Mouse (Mus musculus) heart, postnatal 0 days (tissue): ENCODE results near the gene Uba6. TPM values are rescaled to one million over a fixed set of nuclear protein-coding genes. Genes with fewer than 3 reads are reported as not detected.
A peak's percentile ranks its signal among the peaks of the same experiment; 100 is the strongest.

Source experiments
- ATAC-seq: fragments of 200-750 bp; cut with Nextera tagmentation; 2 replicates; pipeline ENCODE4 v1.8.0; 2017; ENCODE audit warnings: low read depth, moderate number of reproducible peaks, moderate library complexity; ENCODE audit not compliant: insufficient read depth
- DNase-seq: peaks from one replicate; pipeline ENCODE4 v3.0.0-alpha.2; 2016; ENCODE audit warnings: low spot score
- H3K27ac ChIP-seq: fragments of 300-500 bp; sonication (generic); 2 replicates; pipeline ENCODE4 v1.5.1; 2014; ENCODE audit warnings: low read depth, mild to moderate bottlenecking
- H3K27me3 ChIP-seq: fragments of 300-500 bp; sonication (generic); 2 replicates; pipeline ENCODE4 v1.6.1; 2014; ENCODE audit warnings: low read length, mixed read lengths; ENCODE audit not compliant: control insufficient read depth, insufficient read depth
- H3K36me3 ChIP-seq: fragments of 300-500 bp; sonication (generic); replicated peaks from 2 replicates; pipeline ENCODE4 v1.6.1; 2014; ENCODE audit warnings: low read length, mixed read lengths; ENCODE audit not compliant: control insufficient read depth, insufficient read depth
- H3K4me1 ChIP-seq: fragments of 300-500 bp; sonication (generic); 2 replicates; pipeline ENCODE4 v1.6.1; 2014; ENCODE audit warnings: antibody characterized with exemption; ENCODE audit not compliant: control insufficient read depth, insufficient read depth
- H3K4me2 ChIP-seq: fragments of 300-500 bp; sonication (generic); 2 replicates; pipeline ENCODE4 v1.6.1; 2014; ENCODE audit warnings: low read depth, mild to moderate bottlenecking, low read length, moderate library complexity
- H3K4me3 ChIP-seq: fragments of 300-500 bp; sonication (generic); 2 replicates; pipeline ENCODE4 v1.5.1; 2014; ENCODE audit warnings: low read depth, low read length
- H3K9ac ChIP-seq: fragments of 300-500 bp; sonication (generic); replicated peaks from 2 replicates; pipeline ENCODE4 v1.6.1; 2014; ENCODE audit warnings: low read depth, low read length, mixed read lengths
- H3K9me3 ChIP-seq: fragments of 300-500 bp; sonication (generic); replicated peaks from 2 replicates; pipeline ENCODE4 v1.6.1; 2016; ENCODE audit warnings: low read length; ENCODE audit not compliant: control insufficient read depth
- CTCF ChIP-seq: IDR thresholded peaks from 2 replicates; pipeline ENCODE4 v1.5.1; 2016; ENCODE audit warnings: antibody characterized with exemption, control low read depth, low read depth
- EP300 ChIP-seq: IDR thresholded peaks from 2 replicates; pipeline ENCODE4 v1.6.1; 2016; ENCODE audit warnings: antibody characterized with exemption, low read depth
- WGBS: fragments of 180-500 bp; shearing (Covaris S2); extraction: QIAGEN DNeasy Blood & Tissue Kit; methylation state at CpG from one replicate; pipeline ENCODE4 v1.1.7; 2014; 5-methylcytosine and 5-hydroxymethylcytosine counted together
- polyA plus RNA-seq: library from polyadenylated mRNA; unstranded; fragments of >200 nt; fragmentation: Nextera tagmentation; extraction: Ambion mirVana; gene quantifications from 2 replicates; pipeline ENCODE4 v1.2.1, GENCODE M21; 2015
- total RNA-seq: library from RNA; depleted of rRNA; stranded (reverse); fragments of >200 nt; gene quantifications from 2 replicates; pipeline ENCODE4 v1.2.3, GENCODE M21; 2014; ENCODE audit warnings: low replicate concordance; rRNA removed

The Uba6 gene
- total RNA-seq (7.5 and 7.6 TPM in 2 replicates), polyA plus RNA-seq (2.6 and 3.2 TPM in 2 replicates)

DNA sequence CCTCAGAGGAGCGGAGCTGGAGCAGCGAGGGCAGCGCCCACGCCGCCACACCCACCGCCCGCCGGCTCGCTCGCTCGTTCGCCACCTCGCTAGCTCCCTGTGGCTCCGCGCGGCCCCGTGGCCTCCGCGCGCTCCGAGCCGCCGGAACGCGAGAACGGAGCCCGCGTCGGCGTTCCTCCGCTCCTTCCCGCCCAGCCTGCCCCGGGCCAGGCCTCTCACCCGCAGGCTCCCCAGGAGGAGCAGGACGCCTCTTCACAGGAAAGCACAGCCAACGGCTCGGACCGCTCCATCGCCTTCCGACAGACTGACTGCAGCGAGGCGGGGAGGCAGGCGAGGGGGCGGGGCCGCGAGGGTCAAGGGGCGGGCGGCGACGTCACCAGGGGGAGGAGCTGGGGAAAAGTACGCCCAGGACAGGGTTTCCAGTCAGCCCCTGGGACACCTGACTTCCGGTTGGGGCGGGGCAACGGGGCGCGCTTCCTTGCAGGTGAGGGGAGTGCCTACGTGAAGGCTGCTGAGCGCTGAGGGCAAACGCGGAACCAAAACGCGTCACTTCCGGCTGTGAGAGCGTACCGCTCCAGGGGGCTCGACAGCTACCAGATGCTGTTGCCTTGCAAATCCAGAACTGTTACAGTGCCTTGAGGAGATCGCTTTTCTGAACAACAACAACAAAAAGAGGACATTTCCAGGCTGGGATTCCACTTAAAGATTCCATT is at the start of gene Uba6:
Uba6 (minus strand) TSS at position 355 of the 713 bp plus-strand sequence.
- peak within 1 kb of the TSS; percentile 93 for H3K27ac ChIP-seq
- TF ChIP-seq EP300 (no peak), CTCF (no peak)
- H3K9me3 ChIP-seq, result no peaks in the 10 kb centered on the region
- peaks cover 7% of the 10 kb centered on the region; the same call in 1 of the 2 replicates for H3K4me1 ChIP-seq
- peak; percentile 95 for DNase-seq
- 0 out of 2 replicates have a peak, but pooled peaks cover 5% of the 10 kb centered on the region for H3K36me3 ChIP-seq
- ATAC-seq, result peak; percentile 99
- peak within 1 kb of the TSS; percentile 72 for H3K9ac ChIP-seq
- H3K4me2 ChIP-seq, result peak within 1 kb of the TSS; percentile 86
- H3K27me3 ChIP-seq, result no peaks in the 10 kb centered on the region
- under 1% methylated on average over 57 of the region's 67 CpGs for WGBS
- H3K4me3 ChIP-seq, result peak within 1 kb of the TSS; percentile 98

DNA sequence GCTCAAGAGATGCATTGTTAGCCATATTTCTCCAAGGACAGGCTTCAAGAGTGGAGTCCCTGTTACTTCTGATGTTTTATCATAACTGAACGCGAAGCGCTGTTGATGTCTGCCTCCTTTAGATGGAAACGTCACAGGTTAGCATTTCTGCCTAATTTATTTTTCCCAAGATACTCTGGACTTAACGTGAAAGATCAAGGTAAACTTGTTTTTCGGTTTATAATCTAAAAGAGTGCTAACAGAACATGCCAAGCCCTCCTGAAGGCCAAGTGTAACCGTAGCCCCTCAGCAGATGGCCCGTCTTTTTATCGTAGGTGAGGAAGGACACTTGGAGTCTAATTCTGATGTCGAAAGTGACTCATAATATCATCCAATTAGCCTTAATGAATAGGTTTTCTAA is 25.2 kb upstream of the Uba6 start, which contains the start of gene Gnrhr:
Gnrhr (minus strand) TSS at position 101 of the 400 bp plus-strand sequence.
- Histone ChIP-seq H3K4me2 (no peak within 1 kb of the TSS), H3K36me3 (no peaks in the 10 kb centered on the region), H3K27me3 (no peaks in the 10 kb centered on the region), H3K27ac (no peak within 1 kb of the TSS), H3K4me1 (no peaks in the 10 kb centered on the region), H3K4me3 (no peak within 1 kb of the TSS), H3K9me3 (no peaks in the 10 kb centered on the region), H3K9ac (no peak within 1 kb of the TSS)
- TF ChIP-seq EP300 (no peak), CTCF (no peak)
- WGBS, result 81% methylated on average over 10 of the region's 10 CpGs
- ATAC-seq, result no peak
- DNase-seq, result no peak

DNA sequence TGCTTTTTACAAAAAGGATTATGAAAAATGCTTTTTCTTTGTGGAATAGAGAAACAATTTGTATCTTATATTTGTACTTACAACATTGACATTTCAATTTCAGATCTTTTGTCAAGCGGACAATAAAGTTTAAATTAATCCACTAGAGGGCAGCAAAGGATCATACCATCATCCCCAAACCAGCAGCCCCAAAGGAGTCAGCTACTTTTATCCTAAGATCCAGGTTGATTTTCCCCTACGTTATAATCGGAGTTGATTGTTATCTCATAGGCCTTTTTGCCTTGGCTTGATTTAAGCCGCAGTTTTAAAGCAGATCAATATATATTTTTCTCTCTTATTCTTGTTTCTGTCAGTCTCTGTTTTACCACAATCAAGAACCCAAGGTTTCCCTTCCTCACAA is 18.8 kb upstream of the Uba6 start:
- no peaks in the 10 kb centered on the region for H3K4me1 ChIP-seq
- 10% methylated on average over 4 of the region's 4 CpGs for WGBS
- no peak for ATAC-seq
- no peaks in the 10 kb centered on the region for H3K36me3 ChIP-seq
- peak; percentile 59 for DNase-seq
- H3K4me2 ChIP-seq, result no peak overlapping the region
- H3K9me3 ChIP-seq, result no peaks in the 10 kb centered on the region
- no peaks in the 10 kb centered on the region for H3K27me3 ChIP-seq
- H3K4me3 ChIP-seq, result no peak overlapping the region
- peak; percentile 73 for TF ChIP-seq CTCF
- TF ChIP-seq EP300, result no peak
- no peak overlapping the region for H3K27ac ChIP-seq
- no peak overlapping the region for H3K9ac ChIP-seq

DNA sequence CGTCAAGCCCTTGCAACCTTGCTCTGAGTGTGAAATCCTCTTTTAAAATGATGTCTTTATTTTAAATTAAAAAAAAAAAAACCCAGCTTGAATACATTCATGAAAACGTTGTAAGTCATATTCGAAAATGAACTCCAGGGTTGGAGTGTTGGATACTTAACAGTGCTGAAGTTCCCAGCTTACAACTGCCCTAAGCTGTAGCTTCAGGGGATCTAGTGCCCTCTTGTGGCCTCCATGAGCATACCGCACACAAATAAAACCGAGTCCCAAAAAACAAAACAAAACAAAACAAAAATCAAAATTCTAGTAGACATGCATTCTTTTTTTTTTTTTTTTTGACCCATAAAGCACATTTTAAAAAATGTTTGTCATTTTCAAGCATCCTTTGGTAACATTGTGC is 18.2 kb upstream of the Uba6 start:
- ATAC-seq, result no peak
- no peaks in the 10 kb centered on the region for H3K27me3 ChIP-seq
- H3K36me3 ChIP-seq, result no peaks in the 10 kb centered on the region
- no peak for TF ChIP-seq EP300
- peak; percentile 57 for TF ChIP-seq CTCF
- no peak for DNase-seq
- H3K4me3 ChIP-seq, result no peak overlapping the region
- H3K9ac ChIP-seq, result no peak overlapping the region
- no peaks in the 10 kb centered on the region for H3K4me1 ChIP-seq
- H3K4me2 ChIP-seq, result no peak overlapping the region
- no peaks in the 10 kb centered on the region for H3K9me3 ChIP-seq
- WGBS, result 22% methylated on average over 5 of the region's 5 CpGs
- no peak overlapping the region for H3K27ac ChIP-seq

DNA sequence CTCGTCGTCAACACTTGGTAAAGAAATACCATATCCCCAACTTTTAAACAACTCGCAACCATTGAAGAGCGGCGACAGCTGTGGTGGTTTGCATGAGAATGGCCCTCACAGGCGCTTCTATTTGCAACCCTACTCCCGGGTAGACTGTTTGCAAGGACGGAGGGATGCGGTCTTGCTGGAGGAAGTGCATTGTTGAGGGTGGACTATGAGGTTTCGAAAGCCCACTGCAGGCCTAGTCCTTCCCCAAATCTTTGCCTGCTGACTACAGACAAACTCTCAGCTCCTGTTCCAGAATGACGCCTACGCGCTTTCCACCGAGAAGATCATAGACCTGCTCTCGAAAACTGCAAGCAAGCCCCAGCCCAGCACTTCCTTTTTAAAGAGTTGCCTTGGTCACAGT is 17.7 kb upstream of the Uba6 start:
- no peaks in the 10 kb centered on the region for H3K36me3 ChIP-seq
- H3K4me2 ChIP-seq, result no peak overlapping the region
- H3K4me1 ChIP-seq, result no peaks in the 10 kb centered on the region
- H3K27me3 ChIP-seq, result no peaks in the 10 kb centered on the region
- ATAC-seq (no peak), DNase-seq (no peak)
- TF ChIP-seq CTCF (no peak), EP300 (no peak)
- H3K27ac ChIP-seq, result no peak overlapping the region
- H3K9me3 ChIP-seq, result no peaks in the 10 kb centered on the region
- no peak overlapping the region for H3K4me3 ChIP-seq
- WGBS, result 47% methylated on average over 15 of the region's 15 CpGs
- no peak overlapping the region for H3K9ac ChIP-seq
